Mouse (Mus musculus): ENCODE measurements around the gene Olfr1402.

Gene Olfr1402

GRCm38 (mm10) chr3:97421920-97422319, at the start of gene Olfr1402:
Olfr1402 (minus strand) TSS chr3:97422020.
- DNase-seq: no peak

- no peak for DNase-seq
Measured at GRCm38 (mm10) chr3:97455286-97455685, 33.5 kb upstream of the Olfr1402 start.

- no peak for DNase-seq
Measured at GRCm38 (mm10) chr3:97438619-97439018, 16.8 kb upstream of the Olfr1402 start.

- DNase-seq: peak; percentile 6
Measured at GRCm38 (mm10) chr3:97394289-97394688, 27.5 kb downstream of the Olfr1402 start.

- DNase-seq: peak; percentile 27
Measured at GRCm38 (mm10) chr3:97393079-97393478, 28.7 kb downstream of the Olfr1402 start.

- no peak for DNase-seq
Measured at GRCm38 (mm10) chr3:97370382-97370781, 51.4 kb downstream of the Olfr1402 start.

GRCm38 (mm10) chr3:97363418-97364098, 58.3 kb downstream of the Olfr1402 start:
- peak; percentile 82 for DNase-seq

- DNase-seq: no peak
Measured at GRCm38 (mm10) chr3:97358448-97358847, 63.4 kb downstream of the Olfr1402 start.
